Mouse (Mus musculus): ENCODE measurements around the gene Efhd1. TPM values are rescaled to one million over a fixed set of nuclear protein-coding genes. Genes with fewer than 3 reads are reported as not detected.

The Efhd1 gene
- polyA plus RNA-seq, 1 experiment from 2014 or later: 8.5 TPM

GRCm38 (mm10) chr1:87360276-87360675 is 96.1 kb downstream of the Efhd1 start:
- WGBS: 59% methylated on average over 1 of the region's 1 CpGs
- Histone ChIP-seq H3K36me3 (ENCODE audit: insufficient read depth, low read length) (peaks cover 8% of the 10 kb centered on the region; the same call in 1 of the 2 replicates), H3K9me3 (ENCODE audit: low read length) (no peaks in the 10 kb centered on the region), H3K4me3 (ENCODE audit: low read length) (no peak overlapping the region), H3K9ac (replicated peaks; ENCODE audit: low read length) (no peak overlapping the region), H3K27me3 (ENCODE audit: insufficient read depth, low read length) (no peaks in the 10 kb centered on the region), H3K4me2 (replicated peaks; ENCODE audit: low read depth, low read length) (no peak overlapping the region), H3K27ac (ENCODE audit: low read length) (no peak overlapping the region), H3K4me1 (ENCODE audit: insufficient read depth, low read length) (no peaks in the 10 kb centered on the region)
- no peak for ATAC-seq (ENCODE audit: low FRiP score, low TSS enrichment)

Other genes starting within 250 kb of the Efhd1 start
- not detected in 2 replicates for gene Alppl2, start 174.4 kb upstream of the Efhd1 start, polyA plus RNA-seq (2015; fragmentation: Nextera tagmentation; extraction: Ambion mirVana)
- 0.06 TPM in 1 of 2 replicates, not detected in the other for gene Alpi, start 162.8 kb upstream of the Efhd1 start, polyA plus RNA-seq (2015; fragmentation: Nextera tagmentation; extraction: Ambion mirVana)
- not detected in 2 replicates for gene Akp3, start 139.4 kb upstream of the Efhd1 start, polyA plus RNA-seq (2015; fragmentation: Nextera tagmentation; extraction: Ambion mirVana)
- gene Ecel1, start 107.8 kb upstream of the Efhd1 start, polyA plus RNA-seq (2015; fragmentation: Nextera tagmentation; extraction: Ambion mirVana): 0.94 and 1.1 TPM in 2 replicates
- gene Prss56, start 81.0 kb upstream of the Efhd1 start, polyA plus RNA-seq (2015; fragmentation: Nextera tagmentation; extraction: Ambion mirVana): 0.08 TPM in 1 of 2 replicates, not detected in the other
- 0.81 and 1.1 TPM in 2 replicates for gene Chrnd, start 73.8 kb upstream of the Efhd1 start, polyA plus RNA-seq (2015; fragmentation: Nextera tagmentation; extraction: Ambion mirVana)
- gene Chrng, start 59.7 kb upstream of the Efhd1 start, polyA plus RNA-seq (2015; fragmentation: Nextera tagmentation; extraction: Ambion mirVana): 0.68 and 0.85 TPM in 2 replicates
- 157 and 160 TPM in 2 replicates for gene Eif4e2, start 50.4 kb upstream of the Efhd1 start, polyA plus RNA-seq (2015; fragmentation: Nextera tagmentation; extraction: Ambion mirVana)
- 59.2 and 68.3 TPM in 2 replicates for gene Gigyf2, start 62.6 kb downstream of the Efhd1 start, polyA plus RNA-seq (2015; fragmentation: Nextera tagmentation; extraction: Ambion mirVana)
- 0.94 and 1.2 TPM in 2 replicates for gene Kcnj13, start 130.4 kb downstream of the Efhd1 start, polyA plus RNA-seq (2015; fragmentation: Nextera tagmentation; extraction: Ambion mirVana)
- not detected in 2 replicates for gene Snorc, start 205.9 kb downstream of the Efhd1 start, polyA plus RNA-seq (2015; fragmentation: Nextera tagmentation; extraction: Ambion mirVana)
- gene Neu2, start 245.5 kb downstream of the Efhd1 start, polyA plus RNA-seq (2015; fragmentation: Nextera tagmentation; extraction: Ambion mirVana): 0.84 and 1.2 TPM in 2 replicates

Data from kidney, embryonic 16.5 days (tissue).